Mouse (Mus musculus) spleen, adult 12 weeks (tissue): ENCODE results near the gene Srsf6.
A peak's percentile ranks its signal among the peaks of the same experiment; 100 is the strongest.
"Not testable (repeated sequence)": the region's sequence is repeated elsewhere in the genome, so short reads cannot be mapped to it uniquely, and the experiment has no call there.

ENCODE experiments used
- DNase-seq: peaks from one replicate; pipeline ENCODE4 v3.0.0; 2022; ENCODE audit warnings: low spot score

Srsf6 gene

DNA sequence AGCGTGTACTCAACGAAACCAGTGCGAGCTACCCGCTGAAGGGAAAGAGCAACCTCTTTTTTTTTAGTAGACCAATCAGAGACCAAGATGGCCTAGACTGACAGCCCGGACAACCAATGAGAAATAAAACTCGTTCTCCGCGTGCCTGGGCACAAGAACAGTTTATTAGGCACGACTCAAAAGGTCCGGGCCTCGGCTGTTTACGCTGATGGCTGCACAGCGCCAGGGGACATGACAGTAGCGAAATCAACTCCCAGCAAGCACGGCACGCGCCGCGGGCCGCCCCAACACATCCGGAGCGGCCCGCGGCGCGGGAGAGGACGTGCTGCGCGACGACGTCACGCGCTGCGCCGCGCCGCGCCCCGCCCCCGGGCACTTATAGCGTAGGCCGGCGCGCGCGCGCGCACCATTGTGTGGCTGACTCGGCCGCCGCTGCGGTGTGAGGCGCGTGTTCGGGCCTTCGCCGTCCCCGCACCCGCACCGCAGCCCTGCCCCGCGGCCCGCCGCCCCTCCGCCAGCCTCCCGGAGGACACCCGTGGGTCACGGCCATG, at the start of gene Srsf6:
Srsf6 (plus strand) TSS at position 406 of the 551 bp plus-strand sequence.
- peak; percentile 86 for DNase-seq

DNA sequence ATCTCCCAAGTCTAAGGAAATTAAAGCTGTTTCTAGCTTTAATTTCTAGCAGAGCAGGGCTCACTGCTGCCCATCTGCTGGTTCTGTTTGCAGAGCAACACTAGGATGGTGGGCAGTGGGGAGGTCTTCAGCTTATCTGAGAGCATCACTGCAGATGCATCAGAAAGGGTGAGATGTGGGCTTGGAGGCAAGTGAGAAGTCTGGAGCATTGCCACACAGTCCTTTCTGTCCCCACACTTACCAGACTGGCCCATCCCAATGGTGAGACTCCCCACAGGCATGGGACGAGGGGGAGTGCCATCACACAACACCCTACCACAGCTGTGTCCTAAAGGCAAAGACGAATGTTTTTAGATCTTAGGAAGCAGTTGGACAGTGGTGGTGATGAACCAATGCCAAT, 47.2 kb upstream of the Srsf6 start:
- no peak for DNase-seq

DNA sequence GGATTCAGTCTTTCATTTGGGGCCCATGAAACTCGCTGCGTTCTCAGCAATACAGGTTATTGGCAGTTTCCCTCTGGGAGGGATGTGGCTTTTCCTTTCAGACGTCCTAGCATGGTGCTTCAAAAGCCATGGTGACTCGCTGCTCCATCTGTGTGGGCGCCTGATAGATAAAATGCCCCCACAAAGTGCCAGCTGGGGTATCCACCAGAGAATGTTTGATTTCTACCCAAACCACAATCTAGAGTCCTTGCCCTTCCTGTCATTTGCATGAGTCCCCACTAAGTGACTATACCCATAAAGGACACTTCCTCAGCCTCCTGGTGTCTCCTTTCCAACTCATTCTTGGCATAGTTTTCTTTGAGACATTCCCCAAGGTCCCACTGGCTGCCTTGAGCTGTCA, 44.2 kb upstream of the Srsf6 start:
- DNase-seq = no peak

DNA sequence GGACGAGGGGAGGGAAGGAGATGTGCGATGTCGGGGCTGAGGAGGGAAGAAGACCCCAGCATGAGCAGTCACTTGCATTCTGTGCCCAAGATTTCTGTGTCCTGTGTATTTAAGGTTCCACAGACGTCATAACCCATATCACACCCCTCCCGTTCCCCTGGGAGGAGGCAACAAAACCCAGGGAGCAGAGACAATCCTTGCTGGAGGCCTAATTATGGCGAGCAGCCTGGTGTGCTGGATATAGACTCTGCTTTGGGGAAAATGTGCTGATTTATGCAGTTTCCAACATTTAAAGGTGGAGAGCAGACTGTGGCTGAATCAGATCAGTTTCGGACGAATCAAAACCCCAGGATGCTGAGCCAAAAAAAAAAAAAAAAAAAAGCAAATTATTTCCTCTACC, 42.7 kb upstream of the Srsf6 start:
- DNase-seq = no peak

DNA sequence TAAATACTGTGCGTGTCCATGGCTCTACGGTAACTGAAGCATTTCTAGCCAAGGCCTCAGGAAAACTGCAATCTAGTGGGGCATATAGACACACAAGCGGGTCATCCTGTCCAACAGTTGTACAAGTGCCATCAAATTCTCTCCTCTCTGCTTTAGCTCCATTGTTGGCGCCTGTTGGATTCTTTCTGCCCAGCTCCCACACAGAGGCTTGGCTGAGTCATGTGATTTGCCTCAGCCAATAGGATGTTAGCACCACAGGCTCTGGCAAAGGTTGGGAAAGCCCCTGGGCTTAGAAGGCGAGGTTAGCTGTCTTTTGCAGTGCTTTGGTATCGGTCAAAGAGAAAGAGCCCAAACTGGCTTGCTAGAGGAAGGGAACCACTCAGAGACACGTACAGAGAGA, 42.1 kb upstream of the Srsf6 start:
- DNase-seq = no peak

DNA sequence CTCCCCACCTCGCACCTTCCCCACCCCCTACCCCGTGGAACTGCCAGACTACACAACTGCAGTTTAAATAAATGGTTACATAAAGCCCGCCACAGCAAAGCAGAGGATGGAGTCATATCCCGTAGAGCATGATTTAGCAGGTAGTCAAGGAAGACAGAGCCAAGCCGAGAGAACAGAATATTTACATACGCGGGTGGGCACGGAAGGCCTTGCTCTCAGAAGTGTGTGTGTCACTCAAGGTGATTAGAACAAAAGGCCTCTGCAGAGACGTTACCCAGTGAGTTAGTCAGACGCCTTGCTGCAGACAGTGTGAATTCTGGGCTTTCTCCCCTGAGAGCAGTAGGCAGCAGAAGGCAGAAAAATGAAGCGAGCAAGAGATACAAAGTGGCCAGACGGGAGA, 41.6 kb upstream of the Srsf6 start:
- no peak for DNase-seq

DNA sequence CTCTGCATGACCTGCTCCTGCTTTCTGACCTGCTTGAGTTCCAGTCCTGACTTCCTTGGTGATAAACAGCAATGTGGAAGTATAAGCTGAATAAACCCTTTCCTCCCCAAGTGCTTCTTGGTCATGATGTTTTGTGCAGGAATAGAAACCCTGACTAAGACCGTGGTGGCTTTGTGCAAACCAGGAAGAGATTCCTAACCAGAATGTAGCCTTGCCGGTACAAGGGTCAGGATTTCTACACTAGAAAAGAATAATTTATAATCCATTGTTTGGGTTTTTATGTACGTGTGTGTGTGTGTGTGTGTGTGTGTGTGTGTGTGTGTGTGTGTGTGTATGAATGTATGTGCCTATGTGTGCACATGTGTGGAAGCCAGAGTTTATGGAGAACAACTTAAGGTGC, 38.3 kb upstream of the Srsf6 start:
- not testable (repeated sequence) for DNase-seq

DNA sequence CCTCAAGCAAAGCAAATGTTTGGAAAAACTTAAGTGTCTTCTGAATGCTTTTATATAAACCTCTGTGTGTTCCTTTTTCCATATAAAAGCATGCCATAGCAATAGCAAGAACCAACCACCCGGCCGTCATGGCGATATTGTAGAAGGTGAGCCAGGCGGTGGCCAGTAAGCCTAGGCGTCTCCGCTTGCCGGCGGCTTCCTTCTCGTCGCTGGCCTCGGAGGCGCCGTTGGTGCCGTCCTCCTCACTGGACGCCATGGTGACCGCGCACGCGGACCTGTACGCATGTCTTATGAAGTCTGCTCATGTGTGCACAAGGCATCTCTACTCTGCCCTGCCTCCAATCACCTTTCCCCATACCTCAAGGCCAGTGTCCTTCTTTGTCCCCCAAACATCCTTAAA, 32.1 kb upstream of the Srsf6 start:
- DNase-seq = not testable (repeated sequence)

DNA sequence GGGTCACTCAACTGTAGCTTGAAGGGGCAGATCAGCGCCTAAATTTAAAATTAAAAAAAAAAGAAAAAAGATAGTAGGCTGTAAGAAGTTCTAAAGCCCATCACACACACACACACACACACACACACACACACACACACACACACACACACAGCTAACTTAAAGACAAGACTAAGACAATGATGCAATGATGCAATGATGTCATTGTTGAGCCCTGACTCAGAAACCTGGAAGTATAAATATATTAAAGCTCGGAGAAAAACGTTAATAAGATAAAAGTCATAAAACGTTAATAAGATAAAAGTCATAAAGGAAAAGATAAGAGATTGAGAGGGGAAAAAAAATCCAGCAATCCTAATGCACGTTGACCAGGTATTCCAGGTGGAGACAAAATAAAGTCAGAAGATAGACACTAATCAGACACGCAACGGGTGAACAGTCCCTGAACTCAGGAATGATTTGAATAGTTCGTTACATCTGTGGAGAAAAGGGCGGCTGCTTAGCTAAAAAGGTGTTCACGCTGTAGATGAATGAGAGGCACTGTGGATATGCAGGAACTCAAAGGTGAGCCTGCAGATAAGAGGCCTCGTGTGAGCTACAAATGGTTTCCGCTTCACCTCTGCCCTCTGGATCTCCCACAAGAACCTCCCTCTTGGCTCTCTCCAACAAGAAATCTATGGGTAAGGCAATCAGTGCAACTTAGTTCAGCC, 31.3 kb upstream of the Srsf6 start:
- no peak for DNase-seq

DNA sequence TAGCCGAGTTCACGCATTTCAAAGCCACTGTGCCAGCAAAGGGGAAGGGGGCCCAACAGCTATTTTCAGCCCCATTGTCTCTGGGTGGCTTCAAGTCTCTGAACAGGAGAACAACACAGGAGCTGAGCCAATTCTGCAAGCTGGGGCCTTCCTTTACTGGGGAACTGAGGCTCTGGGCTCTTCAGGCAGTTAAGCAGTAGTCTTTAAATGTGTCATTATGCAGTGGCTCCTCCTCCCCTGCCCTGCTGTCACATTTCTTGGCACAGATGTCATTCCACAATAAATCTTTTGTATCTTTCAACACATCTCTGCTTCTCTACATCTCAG, 30.8 kb upstream of the Srsf6 start:
- no peak for DNase-seq

DNA sequence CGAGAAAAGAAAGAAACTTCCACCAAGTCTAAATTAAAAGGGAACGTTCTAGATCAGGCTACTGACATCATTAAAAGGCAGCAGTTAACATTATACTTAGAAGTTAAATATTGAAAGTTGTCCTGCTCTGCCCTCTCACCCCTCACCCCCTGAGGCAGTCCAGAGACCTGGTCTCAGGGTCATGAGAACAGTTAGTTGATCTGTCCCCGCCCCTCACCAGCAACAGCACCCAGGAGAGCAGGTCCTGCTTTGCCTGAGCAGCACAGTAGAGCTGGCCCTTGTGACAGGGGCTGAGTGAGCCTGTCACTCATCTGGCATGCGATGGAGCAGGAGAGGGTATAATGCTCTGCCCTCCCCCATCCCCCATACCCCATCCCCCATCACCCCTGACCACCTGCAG, 25.4 kb upstream of the Srsf6 start:
- DNase-seq = no peak

DNA sequence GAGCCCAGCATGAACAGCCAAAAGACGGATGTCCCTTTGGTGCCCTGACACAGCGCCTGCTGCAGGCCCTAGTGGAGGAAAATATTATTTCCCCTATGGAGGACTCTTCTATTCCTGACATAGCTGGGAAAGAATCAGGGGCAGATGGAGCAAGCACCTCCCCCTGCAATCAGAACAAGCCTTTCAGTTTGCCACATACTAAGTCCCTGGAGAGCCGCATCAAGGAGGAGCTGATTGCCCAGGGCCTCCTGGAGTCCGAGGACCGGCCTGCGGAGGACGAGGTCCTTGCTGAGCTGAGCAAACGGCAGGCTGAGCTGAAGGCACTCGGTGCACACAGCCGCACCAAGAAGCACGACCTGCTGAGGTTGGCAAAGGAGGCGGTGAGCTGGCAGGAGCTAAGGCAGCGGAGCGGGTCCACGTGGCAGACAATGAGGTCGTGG, 23.3 kb upstream of the Srsf6 start:
- DNase-seq = no peak

DNA sequence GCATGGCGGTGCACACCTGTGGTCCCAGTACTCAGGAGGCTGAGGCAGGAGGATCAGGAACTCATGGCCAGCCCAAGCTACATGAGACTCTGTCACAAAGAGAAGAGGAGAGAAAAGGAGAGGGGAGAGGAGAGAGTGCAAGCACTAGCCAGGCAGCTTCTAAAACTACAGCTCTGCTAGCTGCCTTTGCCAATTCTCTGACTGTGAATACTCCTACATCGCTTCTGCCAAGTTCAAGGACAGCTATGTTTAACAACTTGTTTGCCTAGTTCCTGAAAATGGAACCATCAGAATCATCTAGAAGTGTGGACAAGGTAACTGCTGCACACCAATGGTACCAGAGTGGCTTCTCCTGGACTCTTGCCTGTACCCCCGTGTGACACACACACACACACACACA, 17.3 kb upstream of the Srsf6 start:
- no peak for DNase-seq

DNA sequence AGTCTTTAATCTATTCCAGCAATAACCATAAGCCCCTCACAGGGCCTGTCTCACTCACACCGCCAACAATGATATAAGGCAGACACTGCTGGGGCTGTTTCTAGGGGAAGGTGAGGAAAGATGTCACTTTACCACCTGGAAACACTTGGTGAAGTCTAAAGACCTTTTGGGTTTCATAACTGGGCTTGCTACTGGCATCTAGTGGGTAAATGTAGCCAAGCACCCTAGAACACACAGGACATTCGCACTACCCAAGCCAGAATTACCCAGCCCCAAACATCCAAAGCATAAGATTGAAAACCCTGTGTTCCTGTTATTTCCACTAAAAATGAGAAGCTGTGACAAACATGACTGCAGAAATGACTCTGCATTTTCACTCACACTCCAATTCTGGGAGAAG, 16.8 kb upstream of the Srsf6 start:
- no peak for DNase-seq

DNA sequence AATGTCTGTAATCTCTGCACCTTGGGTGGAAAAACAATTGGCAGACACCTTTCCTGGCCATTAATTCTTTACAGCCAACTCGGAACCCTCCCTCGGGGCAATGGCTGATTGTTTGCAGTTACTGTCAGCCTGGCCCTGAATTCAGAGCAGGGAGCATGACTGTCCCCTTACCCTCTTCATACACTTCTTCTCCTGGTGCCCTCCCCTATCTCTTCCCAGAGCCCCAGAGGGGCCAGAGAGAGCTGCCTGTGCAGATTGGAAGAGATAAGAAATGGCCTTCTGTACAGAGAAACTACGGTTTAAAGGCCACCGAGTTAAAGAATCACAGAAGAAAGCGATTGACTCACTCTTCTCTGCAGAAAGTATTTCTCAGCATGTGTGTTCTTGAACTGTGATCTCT, 11.4 kb upstream of the Srsf6 start:
- DNase-seq = no peak

DNA sequence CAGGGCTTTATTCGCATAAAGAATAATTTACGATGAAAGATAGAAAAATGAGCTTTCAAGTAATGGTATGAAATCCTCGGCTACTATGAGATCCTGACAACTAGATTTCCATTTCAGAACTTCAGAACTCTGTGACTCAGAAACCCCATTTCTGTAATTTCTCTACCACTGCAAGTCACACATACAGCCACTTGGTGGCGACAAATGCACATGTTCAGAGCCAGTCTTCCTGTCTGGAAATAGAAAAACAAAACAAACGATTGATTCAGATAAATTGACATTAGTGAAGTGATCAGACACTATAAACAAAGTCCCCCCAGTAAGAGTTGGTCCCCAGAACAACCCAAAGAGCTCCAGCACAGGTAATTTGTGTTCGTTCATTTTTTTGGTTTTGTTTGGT, 9.1 kb upstream of the Srsf6 start:
- DNase-seq = no peak

DNA sequence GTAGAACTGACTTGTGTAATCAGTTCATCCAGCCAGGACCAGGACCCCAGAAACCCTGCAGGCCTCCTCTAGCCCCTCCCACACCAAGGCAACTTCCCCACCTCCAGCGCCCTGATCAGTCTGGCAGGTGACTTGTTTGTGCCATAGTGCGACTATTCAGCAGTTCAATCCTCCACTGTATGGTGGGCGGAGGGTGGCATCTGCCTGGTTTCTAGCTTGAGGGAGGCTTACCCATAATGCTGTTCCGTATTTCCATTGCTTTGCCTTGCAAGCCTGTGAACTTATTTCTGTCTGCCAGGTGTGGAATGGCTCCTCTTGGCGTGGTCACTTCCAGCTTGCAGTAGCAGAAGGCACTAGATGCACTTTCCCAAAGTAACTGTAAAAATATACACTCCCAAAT, 8.5 kb upstream of the Srsf6 start:
- no peak for DNase-seq

DNA sequence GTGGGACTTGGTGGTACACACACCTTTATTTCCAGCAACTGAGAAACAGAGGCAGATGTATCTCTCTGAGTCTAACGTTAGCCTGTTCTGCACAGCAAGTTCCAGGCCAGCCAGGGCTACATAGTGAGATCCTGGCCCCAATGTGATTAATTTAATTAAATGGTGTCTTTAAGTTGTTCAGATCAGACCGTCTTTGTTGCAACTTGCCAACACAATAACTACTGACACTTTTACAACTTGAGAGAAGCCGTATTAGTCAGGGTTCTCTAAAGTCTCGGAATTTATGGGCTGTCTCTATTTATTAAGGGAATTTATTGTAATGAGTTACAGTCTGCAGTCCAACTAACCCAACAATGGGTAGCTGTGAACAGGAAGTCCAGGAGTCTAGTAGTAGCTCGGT, 7.2 kb upstream of the Srsf6 start:
- DNase-seq = no peak

DNA sequence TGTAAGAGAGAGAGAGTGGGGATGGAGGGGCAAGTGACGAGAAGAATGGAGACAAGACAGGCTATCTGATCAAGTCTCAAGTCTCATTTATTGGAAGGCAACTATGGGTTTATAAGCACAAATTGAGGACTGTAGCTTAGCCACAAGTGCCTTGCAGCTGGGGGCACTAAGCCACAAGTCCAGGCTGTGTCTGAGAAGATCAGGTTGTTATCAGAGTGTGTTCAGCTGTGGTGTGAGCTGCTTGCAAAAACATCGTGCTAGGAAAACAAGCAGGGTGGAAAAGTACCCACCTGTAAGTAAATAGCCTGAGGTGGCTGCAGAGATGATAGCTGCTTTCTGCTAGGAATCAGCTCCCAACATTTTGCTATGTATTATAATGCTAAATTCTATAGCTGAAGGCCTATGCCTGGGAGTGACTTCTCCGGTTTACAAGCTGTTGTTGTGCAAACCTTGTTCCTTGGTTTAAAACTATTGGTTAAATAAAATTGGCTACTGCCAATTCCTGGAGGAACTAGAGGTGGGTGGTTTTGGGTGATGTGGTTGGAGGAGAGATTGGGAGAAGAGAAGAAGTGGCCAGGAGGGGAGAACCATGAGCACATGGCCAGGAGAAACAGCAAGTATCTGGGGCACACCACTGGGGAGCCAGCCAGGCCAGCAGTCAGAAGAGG, 3.3 kb upstream of the Srsf6 start:
- DNase-seq = no peak

DNA sequence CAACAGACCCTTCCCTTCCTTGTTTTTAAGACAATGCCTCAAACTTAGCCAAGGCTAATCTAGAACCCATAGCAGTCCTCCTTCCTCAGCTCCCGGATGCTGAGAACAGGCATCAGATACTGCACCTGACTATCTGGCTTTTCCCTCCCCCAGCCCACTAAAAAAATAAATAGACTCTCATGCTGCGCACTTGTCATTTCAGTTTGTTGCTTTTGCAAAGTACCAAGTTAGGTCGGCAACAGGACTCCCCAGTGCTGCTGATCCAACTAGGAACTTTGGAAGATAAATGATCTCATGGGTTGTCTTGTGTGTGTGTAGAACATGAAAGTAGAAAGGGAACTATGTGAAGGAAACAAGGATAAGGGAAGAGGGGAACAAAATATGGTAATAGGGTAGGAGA, 1.6 kb upstream of the Srsf6 start:
- no peak for DNase-seq

DNA sequence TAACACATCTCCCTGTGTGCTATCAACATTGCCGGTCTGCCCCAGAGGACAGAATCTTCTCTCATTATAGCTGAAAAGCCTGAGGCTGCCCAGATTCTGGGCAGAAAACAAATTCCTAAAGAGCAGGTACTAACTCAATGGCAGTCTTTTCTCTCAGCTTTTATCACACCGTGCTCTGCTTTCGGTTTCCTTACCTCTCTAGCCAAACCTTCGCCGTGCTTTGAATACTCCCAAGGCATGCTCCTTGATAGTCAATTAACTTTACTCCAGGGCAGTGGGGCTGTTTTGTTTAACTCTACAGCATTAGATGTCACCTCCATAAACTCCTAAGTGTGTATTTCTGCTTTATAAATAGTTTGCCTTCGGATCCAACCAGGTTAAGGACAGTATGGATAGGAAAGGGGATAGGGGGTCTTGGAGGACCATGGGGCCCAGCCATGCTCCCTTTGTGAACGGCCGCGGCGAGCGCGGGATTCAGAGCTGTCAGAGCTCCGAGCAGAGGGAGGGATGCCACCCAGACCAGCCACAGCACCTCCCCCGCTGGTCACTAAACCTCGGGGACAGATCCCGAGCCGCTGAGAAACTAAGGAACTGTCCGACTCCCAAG, 709 bp upstream of the Srsf6 start:
- DNase-seq = no peak

DNA sequence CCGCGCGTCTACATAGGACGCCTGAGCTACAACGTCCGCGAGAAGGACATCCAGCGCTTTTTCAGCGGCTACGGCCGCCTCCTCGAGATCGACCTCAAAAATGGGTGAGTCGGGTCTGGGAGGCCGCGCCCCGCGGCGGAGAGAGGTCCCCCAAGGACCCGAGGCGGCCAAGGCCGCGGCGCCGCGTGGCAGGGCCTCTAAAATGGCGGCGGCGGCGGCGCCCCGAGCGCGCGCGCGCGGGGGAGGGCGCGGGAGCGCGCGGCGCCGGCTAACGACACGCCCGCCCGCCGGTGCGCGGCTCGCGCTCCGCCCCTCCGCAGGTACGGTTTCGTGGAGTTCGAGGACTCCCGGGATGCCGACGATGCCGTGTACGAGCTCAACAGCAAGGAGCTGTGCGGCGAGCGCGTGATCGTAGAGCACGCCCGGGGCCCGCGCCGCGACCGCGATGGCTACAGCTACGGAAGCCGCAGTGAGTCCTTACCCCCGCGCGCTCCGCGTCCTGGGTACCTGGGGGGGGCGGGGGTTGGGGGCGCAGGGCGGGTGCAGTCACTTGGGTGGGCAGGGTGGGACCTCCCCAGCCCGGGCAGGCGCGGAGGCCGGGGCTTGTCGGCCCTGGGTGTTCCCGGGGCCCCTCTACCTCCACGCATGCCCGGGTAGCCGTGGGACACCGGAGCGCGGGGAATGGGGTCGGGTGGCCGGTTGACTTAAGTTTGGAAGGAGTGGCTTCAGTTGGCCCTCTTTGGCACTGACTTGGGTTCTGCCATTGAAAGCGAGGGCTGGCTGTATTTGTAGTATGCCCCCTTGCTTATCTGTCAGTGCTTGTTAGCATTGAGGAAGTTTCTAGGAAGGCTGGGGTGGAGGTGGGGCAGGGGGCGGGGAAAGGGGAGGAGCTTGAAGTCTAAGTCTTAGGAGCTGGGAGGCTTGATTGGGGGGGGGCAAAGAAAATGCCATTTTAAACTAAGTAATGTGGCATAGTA, 634 bp downstream of the Srsf6 start:
- peak; percentile 69 for DNase-seq
